Mouse (Mus musculus) thymus, adult 2 months (tissue): ENCODE results near the gene Sgms1.

ENCODE experiments used
- CTCF ChIP-seq: fragments of 200-500 bp; IDR thresholded peaks from 2 replicates; pipeline ENCODE4 v1.5.1; 2012; ENCODE audit warnings: mild to moderate bottlenecking, control low read depth, low read length, moderate library complexity, borderline replicate concordance; ENCODE audit not compliant: control insufficient read depth, poor library complexity, insufficient read depth; ENCODE audit errors: extremely low read depth
- POLR2A ChIP-seq: fragments of 200-500 bp; IDR thresholded peaks from 2 replicates; pipeline ENCODE4 v1.6.1; 2012; ENCODE audit warnings: mild to moderate bottlenecking, low read length, control low read depth, moderate library complexity; ENCODE audit not compliant: control insufficient read depth, poor library complexity, insufficient read depth; ENCODE audit errors: extremely low read depth

- TF ChIP-seq CTCF (no peak), POLR2A (no peak)
These were observed 28.4 kb downstream of the Sgms1 start for GRCm38 (mm10) chr19:32360989-32361698.
